Mouse (Mus musculus) frontal cortex, postnatal 25 days (tissue): ENCODE results near the gene Plk5.

Experiments used
- DNase-seq, 2 experiments: peaks; one replicate each; pipeline ENCODE4 v3.0.0; 2022; ENCODE audit warnings: low spot score in 2 of 2

Gene Plk5

GRCm38 (mm10) chr10:80356737-80357136 lies 478 bp downstream of the Plk5 start:
- no peak for DNase-seq

- DNase-seq = no peak
Measured at GRCm38 (mm10) chr10:80357336-80357735, 1.1 kb downstream of the Plk5 start.

- DNase-seq = no peak
Measured at GRCm38 (mm10) chr10:80357994-80358639, 1.9 kb downstream of the Plk5 start.

- no peak for DNase-seq
Measured at GRCm38 (mm10) chr10:80363734-80364133, 7.5 kb downstream of the Plk5 start.

- DNase-seq = no peak
Measured at GRCm38 (mm10) chr10:80365736-80366135, 9.5 kb downstream of the Plk5 start.

GRCm38 (mm10) chr10:80367954-80368353 lies 11.7 kb downstream of the Plk5 start:
- DNase-seq = no peak

GRCm38 (mm10) chr10:80368392-80368791 lies 12.1 kb downstream of the Plk5 start:
- DNase-seq = no peak

GRCm38 (mm10) chr10:80369995-80370747 lies 13.9 kb downstream of the Plk5 start:
- no peak for DNase-seq

- DNase-seq = no peak
Measured at GRCm38 (mm10) chr10:80371411-80371966, 15.2 kb downstream of the Plk5 start.

- no peak for DNase-seq
Measured at GRCm38 (mm10) chr10:80371983-80372382, 15.7 kb downstream of the Plk5 start.

- no peak for DNase-seq
Measured at GRCm38 (mm10) chr10:80372706-80373105, 16.4 kb downstream of the Plk5 start.

GRCm38 (mm10) chr10:80374063-80374462 lies 17.8 kb downstream of the Plk5 start:
- DNase-seq = peak; percentile 65 to 73

GRCm38 (mm10) chr10:80376160-80376559 lies 19.9 kb downstream of the Plk5 start:
- DNase-seq = peak; percentile 86 to 89

- DNase-seq = no peak
Measured at GRCm38 (mm10) chr10:80377716-80378115, 21.5 kb downstream of the Plk5 start.

- no peak for DNase-seq
Measured at GRCm38 (mm10) chr10:80382641-80383365, 26.5 kb downstream of the Plk5 start.

GRCm38 (mm10) chr10:80383431-80383830 lies 27.2 kb downstream of the Plk5 start:
- DNase-seq = no peak

GRCm38 (mm10) chr10:80384115-80384639 lies 27.9 kb downstream of the Plk5 start:
- no peak for DNase-seq

GRCm38 (mm10) chr10:80384709-80385108 lies 28.4 kb downstream of the Plk5 start:
- no peak for DNase-seq

GRCm38 (mm10) chr10:80385310-80385709 lies 29.1 kb downstream of the Plk5 start:
- no peak for DNase-seq

GRCm38 (mm10) chr10:80385811-80386734 lies 29.8 kb downstream of the Plk5 start:
- no peak for DNase-seq
